Mouse (Mus musculus): ENCODE data around the gene Fam117b. TPM values are rescaled to one million over a fixed set of nuclear protein-coding genes. Genes with fewer than 3 reads are reported as not detected.

Gene Fam117b
- polyA plus RNA-seq, 1 experiment = 9.5 TPM

DNA sequence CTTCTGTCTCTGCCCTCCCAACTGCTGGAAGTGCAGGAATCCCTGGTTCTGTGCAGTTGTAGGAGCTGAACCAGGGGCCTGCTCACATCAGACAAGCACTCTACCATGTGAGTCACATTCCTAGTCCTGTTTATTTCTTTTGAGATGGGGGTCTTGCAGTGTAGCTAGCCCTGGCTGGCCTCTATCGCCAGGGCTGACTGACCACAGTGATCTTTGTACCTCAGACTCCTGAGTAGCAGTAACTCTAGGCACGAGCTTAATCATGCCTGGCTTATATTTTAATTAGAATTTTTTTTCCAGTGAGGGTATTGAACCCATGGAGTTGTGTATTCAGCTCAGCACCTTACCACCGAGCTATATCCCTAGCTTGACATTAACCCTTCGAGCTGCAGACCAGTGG is 21.6 kb upstream of the Fam117b start:
- 81% methylated on average over 4 of the region's 4 CpGs for WGBS
- peaks cover 4% of the 10 kb centered on the region; the same call in 1 of the 2 replicates for H3K4me1 ChIP-seq (ENCODE audit: control insufficient read depth, insufficient read depth, insufficient read length)

DNA sequence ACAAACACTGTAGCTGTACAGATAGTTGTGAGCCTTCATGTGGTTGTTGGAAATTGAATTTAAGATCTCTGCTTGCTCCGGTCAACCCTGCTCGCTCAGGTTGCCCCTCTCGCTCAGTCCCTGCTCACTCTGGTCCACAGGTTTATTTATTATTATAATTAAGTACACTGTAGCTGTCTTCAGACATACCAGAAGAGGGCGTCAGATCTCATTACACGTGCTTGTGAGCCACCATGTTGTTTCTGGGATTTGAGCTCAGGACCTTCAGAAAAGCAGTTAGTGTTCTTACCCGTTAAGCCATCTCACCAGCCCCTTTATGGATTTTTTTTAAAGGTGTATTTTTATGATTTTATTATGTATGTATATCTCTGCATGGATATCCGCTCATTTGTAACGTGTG is 20.0 kb upstream of the Fam117b start:
- H3K27ac ChIP-seq (ENCODE audit: insufficient read depth, low read length) = no peak overlapping the region
- no peak overlapping the region for H3K4me3 ChIP-seq (ENCODE audit: extremely low read depth, insufficient read depth, insufficient read length)
- DNase-seq (ENCODE audit: low read depth in 1 of 2, low spot score in 2 of 2) = no peak
- H3K36me3 ChIP-seq (ENCODE audit: control insufficient read depth, insufficient read depth, low read length) = no peaks in the 10 kb centered on the region
- 90% methylated on average over 8 of the region's 8 CpGs for WGBS
- no peak for TF ChIP-seq POLR2A (IDR thresholded peaks at IDR 0.05; ENCODE audit: low read depth, low read length)
- H3K27me3 ChIP-seq (ENCODE audit: control insufficient read depth, insufficient read depth, low read length) = no peaks in the 10 kb centered on the region
- H3K4me1 ChIP-seq (ENCODE audit: control insufficient read depth, insufficient read depth, insufficient read length) = peaks cover 4% of the 10 kb centered on the region; the same call in 1 of the 2 replicates

More for the DNA sequence above, 21.6 kb upstream of the Fam117b start:
- H3K27me3 ChIP-seq (ENCODE audit: control insufficient read depth, insufficient read depth, low read length) = no peaks in the 10 kb centered on the region
- no peak overlapping the region for H3K4me3 ChIP-seq (ENCODE audit: extremely low read depth, insufficient read depth, insufficient read length)
- no peaks in the 10 kb centered on the region for H3K36me3 ChIP-seq (ENCODE audit: control insufficient read depth, insufficient read depth, low read length)
- H3K27ac ChIP-seq (ENCODE audit: insufficient read depth, low read length) = no peak overlapping the region
- no peak for DNase-seq (ENCODE audit: low read depth in 1 of 2, low spot score in 2 of 2)
- TF ChIP-seq POLR2A (IDR thresholded peaks at IDR 0.05; ENCODE audit: low read depth, low read length) (no peak), CTCF (IDR thresholded peaks at IDR 0.05; ENCODE audit: extremely low read depth, insufficient read depth, insufficient read length, insufficient replicate concordance) (no peak)

DNA sequence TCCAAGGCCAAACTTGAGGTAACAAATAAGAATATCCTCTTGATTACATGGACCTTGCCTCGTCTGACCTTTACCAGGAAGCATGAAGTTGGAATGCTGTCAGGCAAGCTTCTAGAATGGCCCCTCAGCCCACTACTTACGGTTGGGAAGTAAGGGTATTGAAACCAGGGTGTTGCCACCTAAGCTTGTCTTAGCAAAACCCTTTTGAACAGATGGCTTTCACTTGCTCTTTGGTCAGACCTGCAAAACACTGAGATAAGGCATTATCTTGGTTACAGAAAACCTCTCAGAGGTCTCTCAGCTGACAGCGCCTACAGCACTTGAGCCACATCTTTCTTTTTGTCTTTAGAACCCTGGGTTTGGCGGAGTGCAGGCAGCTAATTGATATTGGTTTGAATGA is 18.8 kb upstream of the Fam117b start:
- no peak overlapping the region for H3K27ac ChIP-seq (ENCODE audit: insufficient read depth, low read length)
- no peak for DNase-seq (ENCODE audit: low read depth in 1 of 2, low spot score in 2 of 2)
- peaks cover 4% of the 10 kb centered on the region; the same call in 1 of the 2 replicates for H3K4me1 ChIP-seq (ENCODE audit: control insufficient read depth, insufficient read depth, insufficient read length)
- no peak for TF ChIP-seq CTCF (IDR thresholded peaks at IDR 0.05; ENCODE audit: extremely low read depth, insufficient read depth, insufficient read length, insufficient replicate concordance)
- no peaks in the 10 kb centered on the region for H3K27me3 ChIP-seq (ENCODE audit: control insufficient read depth, insufficient read depth, low read length)
- H3K36me3 ChIP-seq (ENCODE audit: control insufficient read depth, insufficient read depth, low read length) = no peaks in the 10 kb centered on the region
- WGBS = 82% methylated on average over 4 of the region's 4 CpGs
- H3K4me3 ChIP-seq (ENCODE audit: extremely low read depth, insufficient read depth, insufficient read length) = no peak overlapping the region

DNA sequence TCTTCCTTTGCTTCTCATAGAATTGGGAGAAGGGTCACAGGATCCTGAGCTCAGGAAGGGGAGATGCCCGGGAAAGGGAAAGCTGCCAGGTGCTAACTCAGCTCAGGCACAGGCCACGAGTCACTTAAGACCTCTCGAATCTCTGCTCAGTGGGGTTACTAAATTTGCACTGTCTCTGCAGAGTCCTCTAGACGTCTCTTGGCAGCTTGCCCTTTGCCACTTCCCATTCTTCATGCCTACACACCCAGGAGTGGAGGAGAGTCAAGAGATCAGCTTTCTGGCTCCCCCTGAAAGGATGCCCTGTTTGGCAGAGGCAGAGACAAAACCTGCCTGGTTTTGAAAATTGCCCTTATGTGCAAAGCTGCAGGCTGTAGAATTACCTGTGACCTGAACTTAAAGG is 17.4 kb upstream of the Fam117b start:
- Histone ChIP-seq H3K27me3 (ENCODE audit: control insufficient read depth, insufficient read depth, low read length) (no peaks in the 10 kb centered on the region), H3K27ac (ENCODE audit: insufficient read depth, low read length) (no peak overlapping the region), H3K4me1 (ENCODE audit: control insufficient read depth, insufficient read depth, insufficient read length) (peaks cover 4% of the 10 kb centered on the region; the same call in 1 of the 2 replicates), H3K36me3 (ENCODE audit: control insufficient read depth, insufficient read depth, low read length) (no peaks in the 10 kb centered on the region), H3K4me3 (ENCODE audit: extremely low read depth, insufficient read depth, insufficient read length) (no peak overlapping the region)
- 3% methylated on average over 4 of the region's 4 CpGs for WGBS
- DNase-seq (ENCODE audit: low read depth in 1 of 2, low spot score in 2 of 2) = peak; percentile 14 to 25
- no peak for TF ChIP-seq POLR2A (IDR thresholded peaks at IDR 0.05; ENCODE audit: low read depth, low read length)
- TF ChIP-seq CTCF (IDR thresholded peaks at IDR 0.05; ENCODE audit: extremely low read depth, insufficient read depth, insufficient read length, insufficient replicate concordance) = no peak

DNA sequence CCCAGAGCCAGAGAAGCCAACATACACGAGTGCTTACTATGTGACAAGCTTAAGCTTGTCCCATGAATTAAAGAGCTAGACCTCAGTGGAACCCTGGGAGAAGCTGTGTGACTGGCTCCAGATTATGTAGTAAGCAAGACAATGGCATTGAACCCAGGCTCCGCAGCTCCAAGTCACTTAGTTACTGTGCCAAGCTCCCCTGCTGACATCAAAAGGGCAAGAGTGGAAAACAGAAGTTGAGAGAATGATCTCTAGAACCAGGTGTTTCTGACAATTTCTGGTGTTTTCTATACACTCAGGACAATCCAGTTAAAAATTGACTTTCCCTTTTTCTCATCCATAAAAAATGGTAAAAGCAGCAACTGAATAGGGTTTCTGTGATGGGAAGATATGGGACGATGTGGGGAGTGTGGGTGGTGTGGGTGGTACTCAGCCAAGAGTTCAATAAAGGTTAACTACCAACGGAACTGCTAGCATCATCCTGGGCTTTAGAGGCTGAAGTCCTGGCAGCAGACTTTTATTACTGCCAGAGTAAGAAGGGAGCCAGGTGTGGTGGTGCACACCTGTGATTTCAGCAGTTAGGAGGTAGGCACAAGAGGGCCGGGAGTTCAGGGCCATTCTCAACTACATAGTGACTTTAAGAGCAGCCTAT is 15.5 kb upstream of the Fam117b start:
- Histone ChIP-seq H3K36me3 (ENCODE audit: control insufficient read depth, insufficient read depth, low read length) (no peaks in the 10 kb centered on the region), H3K4me1 (ENCODE audit: control insufficient read depth, insufficient read depth, insufficient read length) (peaks cover 4% of the 10 kb centered on the region; the same call in 1 of the 2 replicates), H3K4me3 (ENCODE audit: extremely low read depth, insufficient read depth, insufficient read length) (no peak overlapping the region), H3K27me3 (ENCODE audit: control insufficient read depth, insufficient read depth, low read length) (no peaks in the 10 kb centered on the region), H3K27ac (ENCODE audit: insufficient read depth, low read length) (no peak overlapping the region)
- TF ChIP-seq CTCF (IDR thresholded peaks at IDR 0.05; ENCODE audit: extremely low read depth, insufficient read depth, insufficient read length, insufficient replicate concordance) (no peak), POLR2A (IDR thresholded peaks at IDR 0.05; ENCODE audit: low read depth, low read length) (no peak)
- no peak for DNase-seq (ENCODE audit: low read depth in 1 of 2, low spot score in 2 of 2)
- WGBS = 80% methylated on average over 5 of the region's 5 CpGs

DNA sequence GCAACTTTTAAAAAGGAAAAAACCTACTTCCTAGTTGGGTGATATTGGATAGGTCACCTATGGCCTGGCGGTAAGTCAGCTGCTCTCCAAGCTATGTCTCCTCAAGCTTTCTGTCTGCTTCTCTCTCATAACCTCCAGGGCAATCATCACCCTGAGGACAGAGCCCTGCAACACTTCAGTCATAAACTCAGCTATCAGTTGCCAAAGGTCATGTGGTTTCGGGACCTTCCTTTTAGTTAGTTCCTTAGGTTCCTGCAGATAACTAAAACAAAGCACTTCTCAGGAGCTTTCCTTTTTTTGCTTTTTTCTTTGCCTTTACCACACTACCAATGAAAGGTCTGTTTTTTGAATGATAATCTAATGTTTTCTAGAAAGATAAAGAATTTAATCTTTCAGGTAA is 13.1 kb upstream of the Fam117b start:
- 71% methylated on average over 2 of the region's 2 CpGs for WGBS
- no peak for DNase-seq (ENCODE audit: low read depth in 1 of 2, low spot score in 2 of 2)
- peaks cover 4% of the 10 kb centered on the region; the same call in 1 of the 2 replicates for H3K4me1 ChIP-seq (ENCODE audit: control insufficient read depth, insufficient read depth, insufficient read length)
- H3K27me3 ChIP-seq (ENCODE audit: control insufficient read depth, insufficient read depth, low read length) = no peaks in the 10 kb centered on the region
- H3K4me3 ChIP-seq (ENCODE audit: extremely low read depth, insufficient read depth, insufficient read length) = no peak overlapping the region
- no peaks in the 10 kb centered on the region for H3K36me3 ChIP-seq (ENCODE audit: control insufficient read depth, insufficient read depth, low read length)
- no peak for TF ChIP-seq CTCF (IDR thresholded peaks at IDR 0.05; ENCODE audit: extremely low read depth, insufficient read depth, insufficient read length, insufficient replicate concordance)
- TF ChIP-seq POLR2A (IDR thresholded peaks at IDR 0.05; ENCODE audit: low read depth, low read length) = no peak
- no peak overlapping the region for H3K27ac ChIP-seq (ENCODE audit: insufficient read depth, low read length)

DNA sequence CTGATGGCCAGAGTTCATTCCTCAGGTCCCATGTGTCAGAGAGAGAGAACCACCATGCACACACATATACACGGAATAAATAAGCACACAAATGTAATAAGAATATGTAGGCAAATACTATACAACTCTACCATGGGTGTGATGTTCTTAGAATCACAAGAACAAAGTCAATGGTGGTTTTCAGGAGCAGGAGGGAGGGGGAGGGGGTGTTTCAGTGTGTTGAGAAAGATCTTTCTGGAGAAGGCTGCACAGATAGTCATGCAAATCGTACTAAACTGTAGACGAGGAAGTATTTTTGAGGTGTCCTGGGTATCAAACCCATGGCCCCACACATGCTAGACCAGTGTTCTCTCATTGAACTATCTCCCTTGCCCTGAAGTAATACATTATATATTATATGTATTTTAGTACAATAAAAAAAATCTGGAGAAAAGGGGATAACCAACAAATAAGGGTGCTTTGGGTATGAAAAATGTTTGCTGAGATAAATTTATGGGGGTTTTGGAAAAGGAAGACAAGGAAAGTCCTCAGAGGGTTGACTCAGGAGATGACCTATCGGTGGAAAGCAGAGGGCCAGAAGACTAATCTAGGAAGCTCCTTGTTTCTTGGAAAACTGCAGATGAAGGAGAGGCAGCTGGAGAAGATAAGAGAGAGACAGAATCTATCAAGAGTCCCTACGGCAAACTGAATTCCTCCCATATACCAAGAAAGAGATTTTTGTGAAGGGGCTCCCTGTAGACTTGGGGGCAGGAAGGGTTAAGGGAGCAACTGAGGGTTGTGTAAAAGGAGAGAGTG is 11.5 kb upstream of the Fam117b start:
- TF ChIP-seq CTCF (IDR thresholded peaks at IDR 0.05; ENCODE audit: extremely low read depth, insufficient read depth, insufficient read length, insufficient replicate concordance) = no peak
- Histone ChIP-seq H3K4me1 (ENCODE audit: control insufficient read depth, insufficient read depth, insufficient read length) (no peaks in the 10 kb centered on the region), H3K27ac (ENCODE audit: insufficient read depth, low read length) (no peak overlapping the region), H3K27me3 (ENCODE audit: control insufficient read depth, insufficient read depth, low read length) (no peaks in the 10 kb centered on the region), H3K36me3 (ENCODE audit: control insufficient read depth, insufficient read depth, low read length) (no peaks in the 10 kb centered on the region), H3K4me3 (ENCODE audit: extremely low read depth, insufficient read depth, insufficient read length) (no peak overlapping the region)
- 84% methylated on average over 5 of the region's 5 CpGs for WGBS
- DNase-seq (ENCODE audit: low read depth in 1 of 2, low spot score in 2 of 2) = no peak

Measured in spleen, adult 2 months (tissue).